Mouse (Mus musculus) liver, postnatal 0 days (tissue): ENCODE data around the gene Hfm1.

ENCODE experiments used
- CTCF ChIP-seq: sonication (generic); IDR thresholded peaks from 2 replicates; pipeline ENCODE4 v1.5.1; 2016; ENCODE audit warnings: antibody characterized with exemption, low read depth
- EP300 ChIP-seq: IDR thresholded peaks from 2 replicates; pipeline ENCODE4 v1.6.1; 2016; ENCODE audit warnings: antibody characterized with exemption, low read depth, mild to moderate bottlenecking

GRCm38 (mm10) chr5:106833025-106833424 is 93.1 kb downstream of the Hfm1 start:
- no peak for TF ChIP-seq CTCF
- TF ChIP-seq EP300, result no peak
